Mouse (Mus musculus): ENCODE results near the gene Vmn1r219.

GRCm38 (mm10) chr13:23159012-23159411 lies at the start of gene Vmn1r219:
- TF ChIP-seq CTCF (IDR thresholded peaks at IDR 0.05) (no peak), EP300 (IDR thresholded peaks at IDR 0.05) (no peak)
